Mouse (Mus musculus) kidney, postnatal 0 days (tissue): ENCODE results near the gene Herc2. TPM values are rescaled to one million over a fixed set of nuclear protein-coding genes. Genes with fewer than 3 reads are reported as not detected.

Experiments
- ATAC-seq: fragments of 200-750 bp; cut with Nextera tagmentation; replicated peaks from 2 replicates; pipeline ENCODE4 v1.8.0; 2017; ENCODE audit warnings: low read depth, moderate number of reproducible peaks, moderate TSS enrichment, moderate library complexity; ENCODE audit not compliant: low FRiP score
- DNase-seq: peaks from one replicate; pipeline ENCODE4 v3.0.0-alpha.2; 2016; ENCODE audit warnings: low spot score
- H3K27ac ChIP-seq: fragments of 300-500 bp; sonication (generic); 2 replicates; pipeline ENCODE4 v1.5.1; 2014; ENCODE audit warnings: mild to moderate bottlenecking
- H3K27me3 ChIP-seq: fragments of 300-500 bp; sonication (generic); 2 replicates; pipeline ENCODE4 v1.6.1; 2014; ENCODE audit warnings: low read length, mixed read lengths; ENCODE audit not compliant: insufficient read depth
- H3K36me3 ChIP-seq: fragments of 300-500 bp; sonication (generic); 2 replicates; pipeline ENCODE4 v1.6.1; 2014; ENCODE audit warnings: low read length, mixed read lengths; ENCODE audit not compliant: insufficient read depth
- H3K4me1 ChIP-seq: fragments of 300-500 bp; sonication (generic); replicated peaks from 2 replicates; pipeline ENCODE4 v1.6.1; 2014; ENCODE audit warnings: antibody characterized with exemption, low read length, mixed read lengths; ENCODE audit not compliant: insufficient read depth
- H3K4me2 ChIP-seq: fragments of 300-500 bp; sonication (generic); 2 replicates; pipeline ENCODE4 v1.6.1; 2014; ENCODE audit warnings: mild to moderate bottlenecking, low read length, moderate library complexity, mixed read lengths
- H3K4me3 ChIP-seq: fragments of 300-500 bp; sonication (generic); replicated peaks from 2 replicates; pipeline ENCODE4 v1.5.1; 2014; ENCODE audit warnings: low read depth, low read length
- H3K9ac ChIP-seq: fragments of 300-500 bp; sonication (generic); 2 replicates; pipeline ENCODE4 v1.6.1; 2014; ENCODE audit warnings: low read depth, low read length
- H3K9me3 ChIP-seq: fragments of 300-500 bp; sonication (generic); replicated peaks from 2 replicates; pipeline ENCODE4 v1.6.1; 2016; ENCODE audit warnings: low read length, inconsistent platforms, mixed read lengths
- CTCF ChIP-seq: IDR thresholded peaks from 2 replicates; pipeline ENCODE4 v1.5.1; 2016; ENCODE audit warnings: antibody characterized with exemption, low read depth, mild to moderate bottlenecking, moderate library complexity
- WGBS: fragments of 180-500 bp; shearing (Covaris S2); extraction: QIAGEN DNeasy Blood & Tissue Kit; methylation state at CpG from one replicate; pipeline ENCODE4 v1.1.7; 2014; 5-methylcytosine and 5-hydroxymethylcytosine counted together
- polyA plus RNA-seq: library from polyadenylated mRNA; unstranded; fragments of >200 nt; fragmentation: Nextera tagmentation; extraction: Ambion mirVana; gene quantifications from 2 replicates; pipeline ENCODE4 v1.2.1, GENCODE M21; 2015

Herc2 gene
- polyA plus RNA-seq, 1 experiment from 2014 or later = 15.6 TPM

DNA sequence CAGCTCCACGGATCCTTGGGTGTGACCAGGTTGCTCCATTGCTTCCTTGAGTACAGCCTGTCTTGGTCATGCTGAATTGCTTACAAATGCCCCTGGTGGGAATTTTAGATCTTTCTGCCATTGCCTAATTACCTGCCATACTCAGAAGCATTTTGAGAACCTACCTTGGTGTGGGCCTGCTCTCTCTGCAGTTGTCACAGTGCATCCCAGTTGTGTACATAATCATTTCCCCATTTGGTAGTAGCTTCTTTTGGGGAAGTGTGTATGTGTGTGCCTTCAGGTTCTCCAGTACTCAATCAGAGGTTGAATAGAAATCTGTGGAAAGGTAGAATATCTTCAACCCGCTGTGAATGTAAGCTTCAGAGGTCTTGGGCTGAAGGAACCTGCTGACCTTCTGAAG, 153.3 kb downstream of the Herc2 start:
- no peak overlapping the region for H3K4me3 ChIP-seq
- no peak overlapping the region for H3K4me2 ChIP-seq
- DNase-seq (no peak), ATAC-seq (no peak)
- H3K27ac ChIP-seq = no peak overlapping the region
- peaks cover 42% of the 10 kb centered on the region for H3K36me3 ChIP-seq
- no peaks in the 10 kb centered on the region for H3K9me3 ChIP-seq
- 96% methylated on average over 2 of the region's 2 CpGs for WGBS
- no peaks in the 10 kb centered on the region for H3K4me1 ChIP-seq
- H3K27me3 ChIP-seq = no peaks in the 10 kb centered on the region
- TF ChIP-seq CTCF = no peak
- H3K9ac ChIP-seq = no peak overlapping the region

DNA sequence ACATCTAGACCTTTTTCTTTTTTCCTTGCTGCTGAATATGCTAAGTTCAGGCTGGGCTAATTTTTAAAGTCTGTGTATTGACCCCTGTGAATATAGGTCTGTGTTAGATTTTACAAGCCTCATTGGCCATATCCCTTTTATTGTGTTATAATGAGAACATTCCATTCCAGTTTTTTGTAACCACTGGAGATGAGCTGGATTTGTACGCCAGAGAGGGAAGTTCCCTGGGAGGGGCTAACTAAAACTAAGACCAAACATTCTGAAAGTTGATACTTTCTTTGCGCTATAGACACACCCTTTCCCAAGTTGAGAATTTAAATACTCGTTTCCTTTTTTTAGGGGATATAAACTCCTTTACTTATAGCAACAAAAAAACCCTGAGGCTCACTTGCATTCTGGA, 154.9 kb downstream of the Herc2 start:
- Histone ChIP-seq H3K36me3 (peaks cover 45% of the 10 kb centered on the region), H3K9me3 (no peaks in the 10 kb centered on the region), H3K27ac (no peak overlapping the region), H3K4me1 (no peaks in the 10 kb centered on the region), H3K9ac (no peak overlapping the region), H3K4me3 (no peak overlapping the region), H3K27me3 (no peaks in the 10 kb centered on the region), H3K4me2 (no peak overlapping the region)
- WGBS = 69% methylated on average over 3 of the region's 3 CpGs
- no peak for TF ChIP-seq CTCF
- ATAC-seq (no peak), DNase-seq (no peak)

DNA sequence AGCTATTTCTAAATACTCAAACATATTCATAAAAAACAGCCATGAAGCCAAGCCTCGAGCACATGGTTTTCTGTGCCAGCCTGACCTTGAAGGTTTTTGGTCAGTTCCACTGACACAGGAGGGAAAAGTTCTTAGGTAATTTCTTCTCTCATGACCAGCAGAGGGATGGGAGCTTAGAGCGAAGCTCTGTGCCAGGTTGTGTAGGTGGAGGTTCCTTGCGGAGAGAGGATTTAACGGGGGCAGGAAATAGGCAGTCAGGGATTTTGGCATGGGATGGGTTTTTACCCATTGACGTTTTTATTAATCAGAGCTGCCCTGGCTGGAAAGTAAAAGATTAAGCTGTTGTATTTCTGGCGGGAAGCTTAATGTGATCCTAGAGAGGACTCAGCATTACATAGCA, 170.8 kb downstream of the Herc2 start:
- ATAC-seq (no peak), DNase-seq (no peak)
- no peak overlapping the region for H3K4me3 ChIP-seq
- no peak overlapping the region for H3K27ac ChIP-seq
- no peak for TF ChIP-seq CTCF
- H3K9ac ChIP-seq = no peak overlapping the region
- H3K4me1 ChIP-seq = no peaks in the 10 kb centered on the region
- H3K4me2 ChIP-seq = no peak overlapping the region
- no peaks in the 10 kb centered on the region for H3K9me3 ChIP-seq
- WGBS = 85% methylated on average over 6 of the region's 6 CpGs
- H3K36me3 ChIP-seq = peaks cover 50% of the 10 kb centered on the region
- H3K27me3 ChIP-seq = no peaks in the 10 kb centered on the region

DNA sequence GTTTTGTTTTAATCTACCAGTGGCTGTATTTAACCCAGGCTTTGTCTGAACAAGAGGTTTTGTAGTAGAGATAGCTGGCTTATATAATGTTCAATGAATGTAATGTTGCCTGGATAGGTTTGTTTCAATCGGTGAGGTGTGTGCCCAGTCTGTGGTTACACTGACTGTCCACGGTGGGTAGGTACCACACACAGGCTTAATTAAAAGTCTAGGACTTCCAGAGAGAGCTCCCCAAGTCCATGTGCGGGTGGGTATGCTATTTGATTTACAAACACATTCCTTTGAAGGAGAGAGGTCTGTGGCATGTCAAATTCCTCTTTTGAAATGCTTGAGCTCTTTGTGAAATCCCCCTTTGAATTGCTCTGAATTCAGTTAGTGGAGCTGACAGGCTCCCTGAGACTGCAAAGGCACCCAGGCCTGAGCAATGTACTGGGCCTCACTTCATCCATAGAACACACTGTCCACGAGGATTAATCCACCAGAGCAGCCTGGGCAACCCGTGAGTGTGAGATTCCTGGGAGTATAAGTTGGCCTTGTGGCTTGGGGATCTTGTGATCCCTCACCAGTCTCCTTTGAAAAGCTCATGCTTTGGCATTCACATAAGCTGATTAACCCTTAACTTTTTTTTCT, 185.9 kb downstream of the Herc2 start:
- Histone ChIP-seq H3K9me3 (no peaks in the 10 kb centered on the region), H3K4me2 (no peak overlapping the region), H3K27ac (no peak overlapping the region), H3K9ac (no peak overlapping the region), H3K36me3 (0 out of 2 replicates have a peak, but pooled peaks cover 2% of the 10 kb centered on the region), H3K4me3 (no peak overlapping the region), H3K27me3 (no peaks in the 10 kb centered on the region), H3K4me1 (no peaks in the 10 kb centered on the region)
- DNase-seq (peak; percentile 10), ATAC-seq (no peak)
- WGBS = 53% methylated on average over 5 of the region's 5 CpGs
- TF ChIP-seq CTCF = no peak

DNA sequence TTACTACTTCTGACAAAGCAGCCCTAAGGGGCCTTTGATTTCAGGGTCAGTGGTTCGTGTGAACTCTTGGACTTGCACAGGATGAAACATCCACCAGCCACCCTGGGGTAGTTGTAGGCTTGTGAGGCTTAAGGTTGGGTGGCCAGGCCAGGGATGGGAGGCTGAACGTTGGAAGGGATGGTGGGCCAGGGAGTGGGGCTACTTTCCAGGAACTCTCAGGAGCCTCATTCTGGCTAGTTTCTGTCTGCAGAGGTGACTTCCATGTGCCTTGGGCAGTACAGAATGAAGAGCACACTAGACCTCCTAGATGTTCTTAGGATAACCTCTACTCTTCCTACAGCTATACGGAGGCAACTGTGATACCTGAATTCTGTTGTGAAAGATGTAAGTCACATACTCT, 186.6 kb downstream of the Herc2 start:
- ATAC-seq (no peak), DNase-seq (no peak)
- H3K4me1 ChIP-seq = no peaks in the 10 kb centered on the region
- H3K9ac ChIP-seq = no peak overlapping the region
- 75% methylated on average over 3 of the region's 3 CpGs for WGBS
- H3K9me3 ChIP-seq = no peaks in the 10 kb centered on the region
- no peak overlapping the region for H3K4me3 ChIP-seq
- no peaks in the 10 kb centered on the region for H3K27me3 ChIP-seq
- no peak for TF ChIP-seq CTCF
- no peak overlapping the region for H3K4me2 ChIP-seq
- no peak overlapping the region for H3K27ac ChIP-seq
- no peaks in the 10 kb centered on the region for H3K36me3 ChIP-seq

DNA sequence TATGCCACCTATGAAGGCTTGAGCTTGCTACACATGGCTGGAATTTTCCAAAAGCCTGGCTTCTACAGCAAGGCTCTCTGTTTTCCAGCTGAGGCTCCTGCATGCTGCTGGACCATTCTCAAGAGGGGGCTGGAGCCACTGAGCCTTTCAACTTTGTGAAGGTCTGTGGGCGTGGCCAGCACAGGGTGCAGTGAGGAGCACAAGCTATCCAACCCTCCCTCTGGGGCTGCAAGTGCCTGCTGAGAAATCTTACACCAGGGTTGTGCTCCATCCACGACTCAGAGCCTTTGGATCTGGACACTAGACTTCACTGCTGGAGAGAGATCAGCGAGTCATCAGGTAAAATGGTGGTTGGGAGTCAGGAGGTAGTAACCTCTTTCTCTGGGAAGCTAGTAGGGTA, 189.5 kb downstream of the Herc2 start, which contains the start of gene Oca2:
Gene Oca2, plus strand, starts transcription at position 218 of the 400 bp plus-strand sequence.
- no peaks in the 10 kb centered on the region for H3K27me3 ChIP-seq
- H3K9me3 ChIP-seq = no peaks in the 10 kb centered on the region
- TF ChIP-seq CTCF = no peak
- no peak within 1 kb of the TSS for H3K9ac ChIP-seq
- no peak within 1 kb of the TSS for H3K4me3 ChIP-seq
- H3K4me1 ChIP-seq = no peaks in the 10 kb centered on the region
- DNase-seq = peak; percentile 2
- no peak; the same call in 1 of the 2 replicates for ATAC-seq
- no peak within 1 kb of the TSS for H3K27ac ChIP-seq
- no peak within 1 kb of the TSS for H3K4me2 ChIP-seq
- H3K36me3 ChIP-seq = no peaks in the 10 kb centered on the region
- WGBS = 30% methylated on average over 3 of the region's 3 CpGs

- ATAC-seq = no peak
- Histone ChIP-seq H3K27me3 (no peaks in the 10 kb centered on the region), H3K36me3 (no peaks in the 10 kb centered on the region), H3K9ac (no peak overlapping the region), H3K4me1 (no peaks in the 10 kb centered on the region), H3K4me3 (no peak overlapping the region), H3K4me2 (no peak overlapping the region), H3K9me3 (no peaks in the 10 kb centered on the region), H3K27ac (no peak overlapping the region)
- DNase-seq = no peak
- 90% methylated on average over 10 of the region's 10 CpGs for WGBS
- no peak for TF ChIP-seq CTCF
Observed at GRCm38 (mm10) chr7:56254568-56254967, 204.6 kb downstream of the Herc2 start.
